Mouse (Mus musculus) granulocyte monocyte progenitor cell, adult 5-6 weeks (primary cell): ENCODE measurements around the gene Mta1. TPM values are rescaled to one million over a fixed set of nuclear protein-coding genes. Genes with fewer than 3 reads are reported as not detected.

Experiments
- ATAC-seq: replicated peaks from 2 replicates; pipeline ENCODE4 v1.8.0; 2016; ENCODE audit warnings: mild to moderate bottlenecking, moderate TSS enrichment, inconsistent platforms; ENCODE audit not compliant: poor library complexity, severe bottlenecking
- total RNA-seq, 2 experiments: library from RNA; stranded (forward) in 1 of 2; stranded (reverse) in 1 of 2; fragments of 200-712, 200-1000 nt in 1 of 2; fragments of >200 nt in 1 of 2; fragmentation: Nextera tagmentation in 1 of 2; gene quantifications; 2 replicates each; pipeline ENCODE4 v1.2.3; 2014 to 2017

Gene Mta1
- total RNA-seq, 2 experiments from 2014 or later, result 27.6 to 73.6 TPM

DNA sequence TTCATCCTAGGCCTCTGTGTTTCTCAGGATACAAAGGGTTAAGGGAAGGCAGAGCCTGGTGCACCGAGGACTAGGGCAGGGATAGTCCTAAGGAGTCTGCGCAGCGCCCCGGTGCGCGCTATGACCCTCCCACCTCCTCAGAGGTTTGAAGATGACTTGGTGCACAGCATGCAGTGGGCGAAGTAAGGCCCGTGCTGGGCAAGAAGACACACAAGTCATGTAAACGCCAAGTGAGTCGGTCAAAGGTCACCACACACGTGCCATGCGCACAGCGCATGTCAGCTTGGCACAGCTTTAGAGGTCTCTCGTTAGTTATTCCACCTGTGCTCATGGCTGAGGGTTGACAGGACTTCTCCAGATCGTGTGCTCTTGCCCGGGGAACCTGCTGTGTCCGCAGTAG is 8.0 kb upstream of the Mta1 start:
- ATAC-seq, result no peak

DNA sequence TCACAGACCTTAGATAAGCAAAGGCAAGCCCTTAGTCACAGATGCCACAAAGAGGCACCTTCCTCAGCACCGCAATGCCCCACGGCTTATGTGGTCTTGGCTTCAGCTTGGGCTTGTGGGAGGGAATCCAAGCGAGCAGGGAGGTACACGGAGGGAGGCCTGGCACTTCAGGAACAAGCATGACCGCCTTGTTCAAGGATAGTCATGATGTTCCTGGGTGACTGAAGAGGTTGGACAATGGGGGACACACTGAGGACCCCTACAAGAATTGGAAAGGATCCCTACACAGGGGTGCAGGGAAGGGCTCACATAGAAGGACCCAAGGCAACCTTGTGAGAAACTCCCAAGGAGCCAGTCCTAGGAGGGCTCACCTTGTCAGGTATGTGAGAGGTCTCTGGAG is 1.0 kb upstream of the Mta1 start:
- ATAC-seq, result no peak

DNA sequence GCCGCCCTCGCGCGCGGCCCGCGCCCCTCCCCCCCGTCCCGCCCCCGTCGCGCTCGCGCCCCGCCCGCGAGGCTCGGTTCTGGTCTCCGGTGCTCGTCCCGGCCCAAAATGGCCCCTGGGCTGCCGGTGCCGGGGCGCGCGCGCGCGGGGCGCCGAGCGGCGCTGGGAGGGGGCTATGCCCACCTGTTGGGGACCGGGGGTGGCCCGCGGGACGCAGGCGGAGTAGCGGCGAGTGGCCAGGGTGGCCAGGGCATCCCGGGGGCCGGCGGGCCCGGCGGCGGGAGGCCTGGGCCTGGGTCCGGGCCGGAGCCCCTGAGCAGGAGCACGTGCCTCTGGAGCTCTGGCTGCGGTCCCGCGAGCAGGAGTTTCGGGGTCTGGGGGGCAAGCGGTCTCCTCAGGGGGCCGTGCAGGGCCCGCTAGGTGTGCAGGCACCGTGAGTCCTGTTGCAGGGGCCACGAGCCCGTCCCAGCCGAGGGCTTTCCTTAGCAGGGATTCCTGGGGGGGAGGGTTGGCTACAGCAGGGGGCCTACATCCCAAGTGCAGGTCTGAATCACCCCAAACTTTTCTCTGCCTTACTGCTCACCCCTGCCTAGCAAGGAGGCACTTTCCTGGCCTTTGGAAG is 563 bp downstream of the Mta1 start:
- no peak for ATAC-seq

DNA sequence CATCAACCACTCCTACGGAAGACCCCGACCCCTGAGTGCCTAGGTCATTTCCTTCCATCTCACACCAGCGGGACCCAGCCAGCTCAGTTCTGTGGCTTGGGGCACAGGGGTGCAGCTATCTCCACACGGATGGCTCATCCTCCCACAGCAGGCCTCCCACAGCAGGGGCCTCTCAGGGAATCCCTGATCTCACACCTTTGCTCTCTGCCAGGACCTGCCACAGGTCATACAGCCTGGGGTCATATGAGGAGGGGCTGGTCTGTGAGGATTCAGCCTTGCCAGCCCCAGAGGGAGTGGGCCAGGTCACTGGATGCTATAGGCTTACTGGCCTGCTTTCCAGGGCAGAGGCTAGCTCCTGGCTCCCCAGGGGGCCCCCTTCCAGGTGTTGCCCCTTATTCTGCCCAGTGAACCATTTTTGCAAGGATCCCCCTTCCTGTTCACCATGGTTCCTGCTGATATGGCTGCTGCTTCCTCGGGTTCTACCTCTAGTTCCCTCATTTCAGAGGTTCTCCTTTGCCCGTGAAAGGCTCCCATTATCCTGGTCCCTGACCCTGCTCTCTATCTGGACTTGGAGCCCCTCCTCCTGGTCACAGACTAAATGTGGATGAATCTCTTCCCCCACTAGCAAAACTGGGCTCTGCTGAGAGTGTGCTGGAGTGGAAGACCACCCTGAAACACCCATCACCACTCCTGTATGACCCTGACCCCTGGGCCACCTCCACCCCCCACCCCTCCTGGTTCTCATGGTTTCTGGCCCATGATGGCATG is 1.6 kb downstream of the Mta1 start:
- 0 out of 2 replicates have a peak, but pooled peaks have one; percentile 1 for ATAC-seq

DNA sequence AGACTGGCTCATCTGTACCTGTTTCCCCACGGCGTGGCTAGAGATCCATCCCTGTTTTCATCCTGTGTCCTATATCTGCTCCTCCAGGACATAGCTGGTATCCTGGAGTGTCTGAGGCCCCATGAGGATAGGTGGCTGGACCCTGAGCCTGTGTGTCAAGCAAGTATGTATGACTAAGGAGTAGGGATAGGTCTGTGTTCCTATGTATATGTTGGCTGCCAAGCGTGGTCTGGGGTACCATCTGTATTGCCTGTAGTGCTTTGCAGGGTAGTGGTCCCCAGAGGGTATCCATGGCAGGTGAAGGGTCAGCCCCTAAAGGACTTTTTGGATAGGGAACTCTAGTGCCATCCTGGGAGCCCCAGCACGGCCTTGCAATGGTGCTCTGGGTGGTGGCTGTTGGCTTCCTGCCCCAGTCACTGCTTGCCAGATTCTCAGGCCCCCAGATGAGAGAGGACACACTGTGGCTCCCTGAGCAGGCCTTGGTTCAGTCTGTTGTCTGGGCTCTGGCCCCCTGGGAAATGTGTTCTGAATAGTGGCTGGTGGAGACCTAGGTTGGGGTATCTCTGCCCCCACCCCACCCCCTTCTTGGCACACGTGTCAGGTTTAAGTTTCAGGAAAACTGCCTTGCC is 2.5 kb downstream of the Mta1 start:
- ATAC-seq, result no peak

DNA sequence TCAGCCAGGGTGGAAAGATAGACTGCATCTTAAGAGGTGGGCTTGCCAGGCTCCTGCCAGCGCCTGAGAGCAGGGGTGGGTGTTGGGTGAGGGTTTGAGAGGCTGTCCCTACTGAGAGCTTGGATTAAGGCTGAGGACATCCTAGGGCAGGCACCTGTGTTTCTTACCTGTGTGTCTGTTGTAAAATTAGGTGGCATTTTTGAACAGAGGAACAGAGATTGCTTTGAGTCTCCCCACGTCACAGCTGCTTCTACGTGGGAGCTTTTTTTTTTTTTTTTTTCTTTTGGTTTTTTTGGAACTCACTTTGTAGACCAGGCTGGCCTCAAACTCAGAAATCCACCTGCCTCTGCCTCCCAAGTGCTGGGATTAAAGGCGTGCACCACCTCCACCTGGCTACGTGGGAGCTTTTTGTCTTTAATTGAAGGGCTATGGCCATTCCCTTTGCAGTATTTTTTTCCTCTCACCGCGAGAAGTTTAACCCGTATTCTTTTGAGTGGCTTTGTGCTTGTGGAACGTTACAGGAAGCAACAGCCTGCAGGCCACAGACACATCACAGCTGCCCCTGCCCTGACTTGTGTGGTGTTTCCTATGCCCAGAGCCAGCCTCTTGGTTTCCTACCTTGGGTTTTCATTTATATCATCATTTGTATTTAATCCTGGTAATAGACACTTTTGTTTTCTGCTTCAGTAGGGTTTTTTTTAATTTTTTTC is 3.3 kb downstream of the Mta1 start:
- no peak for ATAC-seq

DNA sequence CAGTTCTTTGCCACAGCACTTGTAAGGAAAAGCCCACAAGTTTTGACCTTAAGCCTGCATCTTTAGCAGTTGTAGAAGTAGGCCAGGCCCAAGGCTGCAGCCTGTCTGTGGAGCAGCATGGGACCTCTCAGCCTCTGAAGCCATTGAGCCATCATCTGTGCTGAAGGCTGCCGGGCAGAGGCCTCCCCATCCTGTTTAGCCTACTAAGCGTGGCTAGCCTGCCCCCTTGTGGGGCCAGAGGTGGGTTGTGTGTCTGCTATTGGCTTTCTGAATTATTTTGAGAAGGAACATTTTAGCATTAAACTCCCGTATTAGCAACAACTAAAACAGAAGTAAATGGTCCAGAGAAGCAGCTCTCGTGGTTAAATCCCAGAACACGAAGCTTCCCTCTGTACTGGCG is 4.4 kb downstream of the Mta1 start:
- ATAC-seq, result peak; percentile 70

DNA sequence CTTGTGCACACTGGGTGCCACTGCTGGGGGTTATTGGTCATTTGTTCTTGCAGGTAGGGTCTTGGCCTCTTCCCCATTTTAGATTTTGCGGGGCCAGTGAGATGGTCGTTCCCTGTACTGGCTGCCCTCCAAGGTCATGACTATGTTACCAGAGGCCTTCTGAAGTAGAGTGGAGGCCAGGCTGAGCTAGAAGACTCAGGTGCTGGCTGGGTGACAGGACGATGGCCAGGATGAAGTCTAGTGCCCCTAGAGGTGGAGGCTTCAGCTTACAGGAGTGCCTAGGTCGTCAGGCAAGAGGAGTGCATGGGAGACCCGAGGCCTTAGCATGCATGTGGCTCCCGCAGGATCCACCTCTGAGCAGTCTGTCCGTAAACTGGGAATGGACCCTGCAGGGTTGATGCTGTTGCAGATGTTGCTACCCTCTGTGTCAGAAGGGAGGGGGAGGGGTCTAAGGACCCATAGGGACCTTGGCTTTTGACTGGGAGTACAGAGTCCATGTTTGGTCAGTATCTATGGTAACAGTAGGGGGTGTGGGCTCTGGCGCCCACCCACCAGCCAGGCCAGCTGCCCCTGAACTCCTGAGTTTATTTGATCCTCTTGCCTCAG is 5.9 kb downstream of the Mta1 start:
- peak; percentile 11; the same call in 1 of the 2 replicates for ATAC-seq

DNA sequence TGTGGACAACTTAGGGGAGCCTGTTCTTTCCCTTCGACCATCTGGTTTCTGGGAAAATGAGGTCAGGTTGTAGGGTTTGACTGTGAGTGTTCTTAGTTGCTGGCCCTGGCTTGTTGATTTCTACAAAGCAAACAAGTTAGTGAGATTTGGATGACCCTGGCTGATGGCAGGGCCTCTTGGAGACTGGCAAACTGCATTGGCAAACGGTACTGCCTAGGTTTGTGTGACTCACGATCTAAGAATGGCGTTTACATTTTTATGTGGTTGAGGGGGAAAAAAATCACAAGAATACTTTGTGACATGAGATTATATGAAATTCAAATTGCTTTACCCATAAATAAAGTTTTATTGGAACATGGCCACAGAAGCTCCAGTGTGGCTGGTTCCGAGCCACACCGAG is 8.3 kb downstream of the Mta1 start:
- no peak for ATAC-seq

DNA sequence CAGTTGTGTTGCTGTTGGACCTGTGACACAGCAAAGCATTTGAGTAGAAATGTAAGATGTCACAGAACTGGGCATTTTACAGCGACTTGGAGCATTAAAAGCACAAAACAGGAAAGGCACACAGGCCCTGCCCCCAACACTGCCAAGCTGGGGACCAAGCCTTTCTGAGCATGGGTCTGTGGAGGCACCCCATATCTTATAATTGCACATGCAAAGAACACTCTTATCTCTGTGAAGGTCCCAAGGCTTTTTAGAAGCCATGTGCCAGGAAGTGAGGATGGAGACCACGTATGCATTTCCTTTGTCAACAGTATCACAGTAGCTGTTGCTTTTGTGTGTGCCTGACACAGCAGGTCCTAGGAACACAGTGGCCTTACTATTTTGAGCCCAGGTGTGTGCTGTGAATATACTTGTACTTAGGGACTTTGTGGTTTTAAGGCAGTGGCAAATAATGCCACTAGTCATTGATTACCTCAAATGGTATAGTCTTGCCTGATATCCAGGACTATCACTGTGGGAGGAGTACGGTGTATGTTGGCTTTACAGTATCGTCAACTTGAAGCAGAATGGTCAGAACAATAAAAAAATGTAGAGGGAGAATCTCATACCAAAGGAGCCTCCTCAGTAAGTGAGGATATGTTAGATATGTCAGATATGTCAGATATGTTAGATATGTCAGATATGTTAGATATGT is 9.5 kb downstream of the Mta1 start:
- no peak for ATAC-seq

DNA sequence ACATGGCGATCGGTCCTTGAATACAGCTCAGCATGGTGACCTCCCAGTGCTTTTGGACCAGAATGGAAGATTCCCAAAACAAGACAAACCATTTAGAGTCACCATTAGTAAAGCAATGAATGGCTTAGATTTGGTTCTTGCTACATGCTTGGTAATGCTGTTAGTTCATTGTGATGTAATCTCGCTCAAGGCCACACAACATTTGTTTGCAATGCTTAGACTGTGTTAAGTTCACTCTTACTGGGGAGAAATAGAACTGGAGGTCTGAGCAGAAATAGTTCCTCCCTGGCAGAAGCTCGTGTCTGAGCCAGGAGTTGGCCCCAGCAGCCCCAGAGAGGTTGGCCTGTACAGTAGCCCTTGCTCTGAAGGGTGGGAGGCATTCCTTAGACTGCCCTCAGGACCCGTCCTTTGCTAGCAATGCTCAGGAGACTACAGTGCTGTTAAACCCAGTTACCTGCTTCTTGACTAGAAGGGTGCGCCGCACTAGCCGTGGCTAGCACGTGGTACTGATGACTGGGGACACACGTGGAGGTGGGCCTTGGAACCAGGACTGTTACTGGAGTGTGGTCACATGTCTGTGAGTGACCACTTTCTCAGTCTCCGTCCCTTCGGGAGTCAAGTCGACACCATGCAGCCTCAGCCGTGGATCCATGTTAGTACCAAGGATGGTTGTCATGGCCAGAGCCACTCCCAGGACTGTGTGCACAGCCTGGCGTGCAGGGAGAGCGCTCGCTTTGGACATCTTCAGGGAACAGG is 10.6 kb downstream of the Mta1 start:
- ATAC-seq, result no peak

DNA sequence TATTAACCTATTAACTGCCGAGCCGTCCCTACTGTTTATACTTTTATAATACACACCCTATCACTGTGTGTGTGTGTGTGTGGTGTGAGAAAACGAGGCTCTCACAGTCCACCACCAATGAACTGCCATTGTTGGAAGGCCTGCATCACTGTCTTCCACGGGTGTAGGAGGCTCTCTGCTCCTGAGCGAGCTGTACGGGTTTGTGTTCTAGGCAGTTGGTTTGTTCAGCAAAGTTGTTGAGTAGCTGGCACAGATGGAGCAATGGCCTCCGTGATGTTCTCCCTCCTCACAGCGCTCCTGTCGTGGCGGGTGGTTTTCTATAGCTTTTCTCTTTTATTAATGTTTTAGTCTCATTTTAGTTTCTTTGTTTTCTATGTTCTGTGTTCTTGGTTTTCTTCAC is 11.7 kb downstream of the Mta1 start:
- ATAC-seq, result no peak

DNA sequence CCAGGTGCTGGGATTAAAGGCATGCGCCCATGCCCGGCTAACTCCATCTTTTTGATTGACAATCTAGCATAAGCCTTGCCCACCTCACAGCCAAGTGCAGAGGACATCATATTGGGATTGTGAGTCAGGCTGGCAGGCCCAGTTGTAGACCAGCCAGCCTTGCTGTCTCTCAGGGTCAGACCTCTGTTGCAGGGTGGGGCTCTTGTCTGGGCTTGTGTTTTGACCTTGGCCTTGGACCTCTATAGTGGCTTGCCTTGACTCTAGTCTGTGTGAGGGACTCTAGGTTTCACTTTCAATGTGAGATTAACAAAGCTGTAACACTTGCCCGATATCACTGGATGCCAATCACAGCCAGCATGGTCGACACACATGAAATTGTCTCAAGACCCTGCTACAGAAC is 16.1 kb downstream of the Mta1 start:
- ATAC-seq, result no peak

DNA sequence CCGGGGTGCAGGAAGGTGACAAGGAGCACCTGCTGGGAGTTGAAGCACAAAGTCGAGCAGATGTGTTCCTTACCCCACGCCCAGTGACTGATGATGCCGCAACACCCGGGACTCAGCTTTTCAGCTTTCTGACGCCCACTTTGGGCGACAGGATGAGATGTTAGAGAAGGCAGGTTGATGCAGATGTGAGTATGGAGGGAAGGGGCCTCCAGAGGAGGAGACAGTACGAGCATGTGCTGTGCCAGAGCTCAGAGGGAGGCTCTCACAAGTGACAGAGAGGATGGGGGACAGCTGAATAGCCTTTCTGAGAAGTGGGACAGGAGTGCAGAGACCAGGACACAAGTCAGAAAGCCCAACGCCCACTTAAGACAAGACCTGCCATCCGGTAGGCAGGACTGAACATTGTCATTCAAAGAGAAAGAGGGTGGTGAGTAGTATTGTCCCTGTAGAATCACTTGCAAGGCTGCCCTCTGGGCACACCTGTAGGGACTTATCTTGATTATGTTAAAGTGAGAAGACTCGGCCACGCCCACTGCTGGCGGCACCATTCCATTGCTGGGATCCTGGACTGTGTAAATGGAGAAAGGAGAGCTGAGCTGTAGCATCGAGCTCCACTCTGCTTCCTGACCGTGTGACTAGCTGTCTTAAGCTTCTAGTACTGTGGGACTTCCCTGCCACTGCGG is 16.9 kb downstream of the Mta1 start:
- ATAC-seq, result no peak

DNA sequence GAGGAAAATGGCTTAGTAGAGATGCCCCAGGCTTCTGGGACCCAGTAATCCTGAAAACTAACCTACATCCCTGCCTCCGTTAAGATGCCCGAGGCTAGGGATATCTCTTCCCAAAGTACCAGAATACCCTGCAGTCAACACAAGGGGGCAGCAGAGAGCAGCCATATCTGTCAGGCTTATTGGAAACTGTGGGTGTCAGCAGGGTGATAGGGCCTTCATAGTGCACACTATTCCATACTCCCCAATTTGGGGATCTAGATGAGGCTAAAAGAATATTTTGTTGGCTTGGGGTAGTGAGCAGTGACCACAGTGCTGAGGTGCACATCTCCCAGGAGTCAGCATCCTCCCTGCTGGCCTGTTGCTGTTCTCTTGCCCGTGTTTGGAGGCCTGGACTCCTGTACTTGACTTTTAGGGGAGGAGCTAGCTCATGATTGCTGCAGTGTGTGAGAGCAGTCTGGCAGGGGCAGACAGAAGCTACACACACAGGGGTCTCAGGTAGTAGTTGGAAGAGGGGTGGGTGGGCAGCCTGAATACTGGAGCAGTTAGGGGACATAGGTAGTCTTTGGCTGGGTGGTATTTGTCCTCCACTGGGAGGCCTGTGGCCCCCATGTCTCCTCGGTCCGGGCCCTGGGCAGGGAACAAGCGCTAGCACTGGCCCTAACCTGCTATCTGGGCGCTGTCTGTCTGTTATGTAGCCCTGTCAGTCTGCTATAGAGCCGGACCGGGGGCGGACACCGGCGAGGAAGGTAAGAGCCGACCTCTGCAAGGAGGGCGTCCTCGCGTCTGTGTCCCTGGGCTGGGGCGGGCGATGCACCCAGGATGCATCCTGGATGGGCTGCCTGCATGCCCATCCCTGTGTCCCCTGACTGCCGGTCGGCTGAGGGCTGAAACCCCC is 21.7 kb downstream of the Mta1 start:
- peak; percentile 77 for ATAC-seq

DNA sequence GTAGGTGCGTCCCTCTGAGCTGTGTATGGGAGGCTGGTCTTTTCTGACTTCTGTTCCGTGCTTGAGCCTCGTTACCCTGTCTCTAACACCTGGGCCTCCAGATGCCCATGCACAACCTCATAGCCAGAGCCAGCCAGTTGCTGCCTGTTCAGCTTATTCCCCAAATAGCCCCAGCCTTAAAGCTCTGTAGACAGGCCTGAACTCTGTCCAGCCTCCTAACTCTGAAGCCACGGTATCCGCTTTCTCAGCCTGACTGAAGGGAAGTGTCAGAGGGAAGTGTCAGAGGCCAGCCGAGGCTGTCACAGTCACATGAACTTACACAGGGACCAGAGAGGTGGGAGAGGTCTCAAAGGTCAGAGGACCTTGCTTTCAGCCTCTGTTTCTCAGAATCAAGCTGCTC is 26.6 kb downstream of the Mta1 start:
- ATAC-seq, result no peak

DNA sequence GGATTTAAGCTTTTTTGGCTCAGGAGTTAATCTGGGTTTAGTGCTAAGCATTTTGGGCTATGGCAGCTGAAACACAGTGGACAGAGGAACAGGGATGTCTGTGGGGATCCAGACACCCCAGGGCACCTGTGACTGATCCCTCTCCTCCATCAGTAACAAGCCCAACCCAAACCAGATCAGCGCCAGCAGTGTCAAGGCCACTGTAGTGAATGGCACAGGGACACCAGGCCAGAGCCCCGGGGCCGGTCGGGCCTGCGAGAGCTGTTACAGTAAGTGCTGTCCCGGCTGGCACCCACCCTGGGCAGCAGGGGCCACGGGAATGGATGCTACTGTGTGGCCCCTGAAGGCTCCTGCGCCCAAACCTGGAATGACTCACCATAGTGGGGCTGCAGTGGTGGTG is 32.7 kb downstream of the Mta1 start:
- no peak for ATAC-seq

DNA sequence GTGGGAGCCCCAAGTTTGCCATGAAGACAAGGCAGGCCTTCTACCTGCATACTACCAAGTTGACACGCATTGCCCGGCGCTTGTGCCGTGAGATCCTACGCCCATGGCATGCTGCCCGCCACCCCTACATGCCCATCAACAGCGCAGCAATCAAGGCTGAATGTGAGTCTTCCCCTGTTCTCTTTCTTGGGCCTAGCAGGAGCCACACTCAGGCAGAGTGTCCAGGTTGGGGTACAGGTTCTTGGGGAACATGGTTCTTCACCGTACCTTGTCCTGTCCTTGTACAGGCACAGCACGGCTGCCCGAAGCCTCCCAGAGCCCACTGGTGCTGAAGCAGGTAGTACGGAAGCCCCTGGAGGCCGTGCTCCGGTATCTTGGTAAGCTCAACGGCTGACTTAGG is 33.5 kb downstream of the Mta1 start:
- ATAC-seq, result no peak
